Mouse (Mus musculus): ENCODE results near the gene Unc80. TPM values are rescaled to one million over a fixed set of nuclear protein-coding genes. Genes with fewer than 3 reads are reported as not detected.

The Unc80 gene
- polyA plus RNA-seq, 1 experiment from 2014 or later: 7.2 TPM

GRCm38 (mm10) chr1:66562332-66562731, 94.2 kb downstream of the Unc80 start:
- no peak for ATAC-seq
- Histone ChIP-seq H3K27me3 (ENCODE audit: control insufficient read depth, insufficient read depth, low read depth, low read length) (no peaks in the 10 kb centered on the region), H3K4me1 (ENCODE audit: control insufficient read depth, insufficient read depth, low read length) (no peaks in the 10 kb centered on the region), H3K27ac (ENCODE audit: low read length) (no peak overlapping the region), H3K36me3 (ENCODE audit: control insufficient read depth, insufficient read depth, low read length) (no peaks in the 10 kb centered on the region), H3K9ac (ENCODE audit: low read depth, low read length) (no peak overlapping the region), H3K9me3 (replicated peaks; ENCODE audit: control insufficient read depth, low read length, poor library complexity, severe bottlenecking) (no peaks in the 10 kb centered on the region), H3K4me3 (ENCODE audit: low read depth, low read length) (no peak overlapping the region), H3K4me2 (ENCODE audit: low read length) (no peak overlapping the region)
- 76% methylated on average over 2 of the region's 2 CpGs for WGBS

- no peaks in the 10 kb centered on the region for H3K4me1 ChIP-seq (ENCODE audit: control insufficient read depth, insufficient read depth, low read length)
- WGBS: 68% methylated on average over 13 of the region's 13 CpGs
Observed at GRCm38 (mm10) chr1:66569736-66570135, 101.6 kb downstream of the Unc80 start.

GRCm38 (mm10) chr1:66597163-66597788, 129.1 kb downstream of the Unc80 start:
- Histone ChIP-seq H3K9me3 (replicated peaks; ENCODE audit: control insufficient read depth, low read length, poor library complexity, severe bottlenecking) (no peaks in the 10 kb centered on the region), H3K9ac (ENCODE audit: low read depth, low read length) (no peak overlapping the region), H3K4me2 (ENCODE audit: low read length) (no peak overlapping the region), H3K27ac (ENCODE audit: low read length) (no peak overlapping the region), H3K4me3 (ENCODE audit: low read depth, low read length) (no peak overlapping the region), H3K4me1 (ENCODE audit: control insufficient read depth, insufficient read depth, low read length) (no peaks in the 10 kb centered on the region), H3K27me3 (ENCODE audit: control insufficient read depth, insufficient read depth, low read depth, low read length) (no peaks in the 10 kb centered on the region), H3K36me3 (ENCODE audit: control insufficient read depth, insufficient read depth, low read length) (0 out of 2 replicates have a peak, but pooled peaks cover 4% of the 10 kb centered on the region)
- no peak for ATAC-seq

More at GRCm38 (mm10) chr1:66569736-66570135, 101.6 kb downstream of the Unc80 start:
- Histone ChIP-seq H3K4me3 (ENCODE audit: low read depth, low read length) (no peak overlapping the region), H3K9me3 (replicated peaks; ENCODE audit: control insufficient read depth, low read length, poor library complexity, severe bottlenecking) (no peaks in the 10 kb centered on the region), H3K36me3 (ENCODE audit: control insufficient read depth, insufficient read depth, low read length) (peaks cover 2% of the 10 kb centered on the region; the same call in 1 of the 2 replicates), H3K27ac (ENCODE audit: low read length) (no peak overlapping the region), H3K27me3 (ENCODE audit: control insufficient read depth, insufficient read depth, low read depth, low read length) (no peaks in the 10 kb centered on the region), H3K4me2 (ENCODE audit: low read length) (no peak overlapping the region), H3K9ac (ENCODE audit: low read depth, low read length) (no peak overlapping the region)
- ATAC-seq: no peak

GRCm38 (mm10) chr1:66608304-66608703, 140.1 kb downstream of the Unc80 start:
- no peak for ATAC-seq
- Histone ChIP-seq H3K4me1 (ENCODE audit: control insufficient read depth, insufficient read depth, low read length) (no peaks in the 10 kb centered on the region), H3K4me2 (ENCODE audit: low read length) (no peak overlapping the region), H3K27me3 (ENCODE audit: control insufficient read depth, insufficient read depth, low read depth, low read length) (no peaks in the 10 kb centered on the region), H3K9ac (ENCODE audit: low read depth, low read length) (no peak overlapping the region), H3K4me3 (ENCODE audit: low read depth, low read length) (no peak overlapping the region), H3K27ac (ENCODE audit: low read length) (no peak overlapping the region), H3K9me3 (replicated peaks; ENCODE audit: control insufficient read depth, low read length, poor library complexity, severe bottlenecking) (no peaks in the 10 kb centered on the region), H3K36me3 (ENCODE audit: control insufficient read depth, insufficient read depth, low read length) (peaks cover 6% of the 10 kb centered on the region)
- WGBS: 93% methylated on average over 4 of the region's 4 CpGs

GRCm38 (mm10) chr1:66617188-66617587, 149.0 kb downstream of the Unc80 start:
- Histone ChIP-seq H3K4me3 (ENCODE audit: low read depth, low read length) (no peak overlapping the region), H3K9ac (ENCODE audit: low read depth, low read length) (no peak overlapping the region), H3K27ac (ENCODE audit: low read length) (no peak overlapping the region), H3K9me3 (replicated peaks; ENCODE audit: control insufficient read depth, low read length, poor library complexity, severe bottlenecking) (no peaks in the 10 kb centered on the region), H3K27me3 (ENCODE audit: control insufficient read depth, insufficient read depth, low read depth, low read length) (no peaks in the 10 kb centered on the region), H3K4me2 (ENCODE audit: low read length) (no peak overlapping the region), H3K4me1 (ENCODE audit: control insufficient read depth, insufficient read depth, low read length) (no peaks in the 10 kb centered on the region), H3K36me3 (ENCODE audit: control insufficient read depth, insufficient read depth, low read length) (peaks cover 3% of the 10 kb centered on the region; the same call in 1 of the 2 replicates)
- ATAC-seq: no peak
- WGBS: 51% methylated on average over 2 of the region's 2 CpGs

GRCm38 (mm10) chr1:66638177-66638576, 170.0 kb downstream of the Unc80 start:
- H3K36me3 ChIP-seq (ENCODE audit: control insufficient read depth, insufficient read depth, low read length): no peaks in the 10 kb centered on the region
- no peak overlapping the region for H3K4me2 ChIP-seq (ENCODE audit: low read length)
- no peaks in the 10 kb centered on the region for H3K27me3 ChIP-seq (ENCODE audit: control insufficient read depth, insufficient read depth, low read depth, low read length)
- no peak overlapping the region for H3K4me3 ChIP-seq (ENCODE audit: low read depth, low read length)
- no peak overlapping the region for H3K27ac ChIP-seq (ENCODE audit: low read length)
- 40% methylated on average over 2 of the region's 2 CpGs for WGBS
- no peaks in the 10 kb centered on the region for H3K9me3 ChIP-seq (replicated peaks; ENCODE audit: control insufficient read depth, low read length, poor library complexity, severe bottlenecking)
- 0 out of 2 replicates have a peak, but pooled peaks have one; percentile 21 for ATAC-seq
- no peaks in the 10 kb centered on the region for H3K4me1 ChIP-seq (ENCODE audit: control insufficient read depth, insufficient read depth, low read length)
- H3K9ac ChIP-seq (ENCODE audit: low read depth, low read length): no peak overlapping the region

- no peak overlapping the region for H3K4me3 ChIP-seq (ENCODE audit: low read depth, low read length)
- no peaks in the 10 kb centered on the region for H3K9me3 ChIP-seq (replicated peaks; ENCODE audit: control insufficient read depth, low read length, poor library complexity, severe bottlenecking)
- peaks cover 4% of the 10 kb centered on the region for H3K36me3 ChIP-seq (ENCODE audit: control insufficient read depth, insufficient read depth, low read length)
- ATAC-seq: no peak
- no peaks in the 10 kb centered on the region for H3K4me1 ChIP-seq (ENCODE audit: control insufficient read depth, insufficient read depth, low read length)
- H3K9ac ChIP-seq (ENCODE audit: low read depth, low read length): no peak overlapping the region
- no peak overlapping the region for H3K4me2 ChIP-seq (ENCODE audit: low read length)
- H3K27ac ChIP-seq (ENCODE audit: low read length): no peak overlapping the region
- no peaks in the 10 kb centered on the region for H3K27me3 ChIP-seq (ENCODE audit: control insufficient read depth, insufficient read depth, low read depth, low read length)
Observed at GRCm38 (mm10) chr1:66646894-66647293, 178.7 kb downstream of the Unc80 start.

- no peaks in the 10 kb centered on the region for H3K27me3 ChIP-seq (ENCODE audit: control insufficient read depth, insufficient read depth, low read depth, low read length)
- no peak overlapping the region for H3K27ac ChIP-seq (ENCODE audit: low read length)
- H3K36me3 ChIP-seq (ENCODE audit: control insufficient read depth, insufficient read depth, low read length): peaks cover 4% of the 10 kb centered on the region
- H3K4me1 ChIP-seq (ENCODE audit: control insufficient read depth, insufficient read depth, low read length): no peaks in the 10 kb centered on the region
- no peaks in the 10 kb centered on the region for H3K9me3 ChIP-seq (replicated peaks; ENCODE audit: control insufficient read depth, low read length, poor library complexity, severe bottlenecking)
- no peak overlapping the region for H3K9ac ChIP-seq (ENCODE audit: low read depth, low read length)
- 93% methylated on average over 6 of the region's 6 CpGs for WGBS
- ATAC-seq: no peak
- no peak overlapping the region for H3K4me2 ChIP-seq (ENCODE audit: low read length)
- no peak overlapping the region for H3K4me3 ChIP-seq (ENCODE audit: low read depth, low read length)
Observed at GRCm38 (mm10) chr1:66649568-66649967, 181.4 kb downstream of the Unc80 start.

GRCm38 (mm10) chr1:66650006-66650405, 181.8 kb downstream of the Unc80 start:
- 38% methylated on average over 1 of the region's 1 CpGs for WGBS
- Histone ChIP-seq H3K4me3 (ENCODE audit: low read depth, low read length) (no peak overlapping the region), H3K27ac (ENCODE audit: low read length) (no peak overlapping the region), H3K36me3 (ENCODE audit: control insufficient read depth, insufficient read depth, low read length) (peaks cover 4% of the 10 kb centered on the region), H3K9me3 (replicated peaks; ENCODE audit: control insufficient read depth, low read length, poor library complexity, severe bottlenecking) (no peaks in the 10 kb centered on the region), H3K27me3 (ENCODE audit: control insufficient read depth, insufficient read depth, low read depth, low read length) (no peaks in the 10 kb centered on the region), H3K9ac (ENCODE audit: low read depth, low read length) (no peak overlapping the region), H3K4me2 (ENCODE audit: low read length) (no peak overlapping the region), H3K4me1 (ENCODE audit: control insufficient read depth, insufficient read depth, low read length) (peaks cover 1% of the 10 kb centered on the region; the same call in 1 of the 2 replicates)
- no peak for ATAC-seq

Data from midbrain, embryonic 16.5 days (tissue).